Mouse (Mus musculus) brain, embryonic 14.5 days (tissue): ENCODE measurements around the gene Tbl3.

Source experiments
- CTCF ChIP-seq: fragments of 200-500 bp; IDR thresholded peaks from 2 replicates; pipeline ENCODE4 v1.5.1; 2012; ENCODE audit warnings: inconsistent platforms, mild to moderate bottlenecking, moderate library complexity, borderline replicate concordance; ENCODE audit not compliant: insufficient read depth, insufficient read length; ENCODE audit errors: extremely low read depth
- POLR2A ChIP-seq: fragments of 200-500 bp; IDR thresholded peaks from 2 replicates; pipeline ENCODE4 v1.6.1; 2012; ENCODE audit warnings: mild to moderate bottlenecking, inconsistent platforms, borderline replicate concordance; ENCODE audit not compliant: poor library complexity, insufficient read depth, insufficient read length, severe bottlenecking; ENCODE audit errors: extremely low read depth

- TF ChIP-seq CTCF (no peak), POLR2A (no peak)
These were observed 55.6 kb downstream of the Tbl3 start for GRCm38 (mm10) chr17:24651835-24652234.
